Mouse (Mus musculus): ENCODE measurements at regions not wholly inside any gene's neighbourhood (a gene's known extent, or its start where the extent isn't known, plus 50 kb on each side); places are given as distances from the start of the nearest gene placed in this dataset.

DNA sequence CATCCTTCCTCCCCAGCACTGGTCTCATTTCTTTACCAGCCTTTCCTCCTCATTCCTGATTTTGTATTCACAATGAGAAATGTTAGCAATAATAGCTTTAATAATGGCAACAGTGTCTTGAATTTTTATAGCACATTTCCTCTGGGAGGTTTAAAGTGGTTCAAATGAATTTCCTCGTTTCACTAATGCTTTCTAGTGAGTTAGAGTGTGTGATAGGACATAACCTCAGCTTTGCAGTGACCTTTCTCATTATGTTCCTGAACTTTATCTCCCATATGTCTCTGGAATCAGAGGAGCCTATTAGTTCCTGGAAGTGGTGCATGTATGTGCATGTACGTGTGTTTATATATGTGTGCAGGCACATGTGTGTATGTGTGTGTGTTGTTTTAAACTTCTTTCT, 93.2 kb upstream of the 2610001J05Rik start:
- H3K27me3 ChIP-seq (ENCODE audit: insufficient read depth, low read length): no peaks in the 10 kb centered on the region
- 56% methylated on average over 2 of the region's 2 CpGs for WGBS
- H3K9ac ChIP-seq: no peak overlapping the region
- DNase-seq (no peak), ATAC-seq (ENCODE audit: insufficient read depth) (no peak)
- H3K4me1 ChIP-seq (ENCODE audit: insufficient read depth): no peaks in the 10 kb centered on the region
- no peak overlapping the region for H3K27ac ChIP-seq (ENCODE audit: low read depth)
- no peak overlapping the region for H3K4me3 ChIP-seq (ENCODE audit: low read depth, low read length)
- H3K4me2 ChIP-seq: no peak overlapping the region
- TF ChIP-seq CTCF (IDR thresholded peaks at IDR 0.05; ENCODE audit: low read depth): no peak
- H3K9me3 ChIP-seq (ENCODE audit: low read depth, low read length): no peaks in the 10 kb centered on the region
- H3K36me3 ChIP-seq (ENCODE audit: insufficient read depth): no peaks in the 10 kb centered on the region

DNA sequence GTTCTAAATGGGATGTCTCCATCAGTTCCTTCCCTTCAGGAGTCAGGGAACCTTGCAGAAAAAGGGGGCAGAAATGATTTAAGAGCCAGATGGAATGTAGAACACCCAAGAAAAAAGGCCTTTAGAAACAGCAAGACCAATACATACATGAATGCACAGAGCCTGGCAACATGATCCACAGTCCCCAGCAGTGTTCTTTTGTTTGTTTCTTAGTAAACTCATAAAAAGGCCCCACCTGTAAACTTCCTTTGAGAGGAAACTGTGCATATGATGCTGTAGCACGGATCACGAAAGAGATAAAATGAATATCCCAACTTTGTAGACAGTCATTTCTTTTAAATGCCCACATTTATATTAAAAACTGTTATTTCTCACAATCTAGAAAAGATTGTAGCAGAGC, 92.7 kb upstream of the 2610001J05Rik start:
- no peak overlapping the region for H3K27ac ChIP-seq (ENCODE audit: low read depth)
- no peak overlapping the region for H3K4me3 ChIP-seq (ENCODE audit: low read depth, low read length)
- no peak overlapping the region for H3K9ac ChIP-seq
- no peaks in the 10 kb centered on the region for H3K4me1 ChIP-seq (ENCODE audit: insufficient read depth)
- DNase-seq (no peak), ATAC-seq (ENCODE audit: insufficient read depth) (no peak)
- no peaks in the 10 kb centered on the region for H3K9me3 ChIP-seq (ENCODE audit: low read depth, low read length)
- H3K4me2 ChIP-seq: no peak overlapping the region
- H3K36me3 ChIP-seq (ENCODE audit: insufficient read depth): no peaks in the 10 kb centered on the region
- TF ChIP-seq CTCF (IDR thresholded peaks at IDR 0.05; ENCODE audit: low read depth): no peak
- no peaks in the 10 kb centered on the region for H3K27me3 ChIP-seq (ENCODE audit: insufficient read depth, low read length)
- WGBS: 85% methylated on average over 2 of the region's 2 CpGs

DNA sequence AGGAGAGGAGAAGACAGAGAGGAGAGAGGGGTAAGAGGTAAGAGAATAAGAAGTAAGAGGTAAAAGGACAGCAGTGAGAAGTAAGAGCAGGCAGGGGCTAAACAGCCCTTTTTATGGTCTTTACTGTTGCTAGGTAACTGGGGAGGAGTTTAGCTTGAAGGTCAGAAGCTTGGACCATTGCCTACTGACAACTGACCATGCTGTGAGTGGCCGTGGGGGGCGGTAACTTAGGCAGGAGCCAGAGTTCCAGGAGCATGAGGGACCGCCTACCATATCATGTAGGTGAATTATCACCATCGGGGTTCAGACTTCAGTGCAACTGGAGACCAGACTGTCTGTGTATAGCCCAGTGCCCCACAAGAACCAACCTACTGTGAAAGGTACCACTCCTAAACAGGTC, 78.3 kb upstream of the 2610001J05Rik start:
- no peak for TF ChIP-seq CTCF (IDR thresholded peaks at IDR 0.05; ENCODE audit: low read depth)
- Histone ChIP-seq H3K4me3 (ENCODE audit: low read depth, low read length) (no peak overlapping the region), H3K4me1 (ENCODE audit: insufficient read depth) (no peaks in the 10 kb centered on the region), H3K4me2 (no peak overlapping the region), H3K27ac (ENCODE audit: low read depth) (no peak overlapping the region), H3K9me3 (ENCODE audit: low read depth, low read length) (no peaks in the 10 kb centered on the region), H3K36me3 (ENCODE audit: insufficient read depth) (no peaks in the 10 kb centered on the region), H3K9ac (no peak overlapping the region), H3K27me3 (ENCODE audit: insufficient read depth, low read length) (no peaks in the 10 kb centered on the region)
- WGBS: 79% methylated on average over 4 of the region's 4 CpGs
- DNase-seq: no peak
- ATAC-seq (ENCODE audit: insufficient read depth): no peak

DNA sequence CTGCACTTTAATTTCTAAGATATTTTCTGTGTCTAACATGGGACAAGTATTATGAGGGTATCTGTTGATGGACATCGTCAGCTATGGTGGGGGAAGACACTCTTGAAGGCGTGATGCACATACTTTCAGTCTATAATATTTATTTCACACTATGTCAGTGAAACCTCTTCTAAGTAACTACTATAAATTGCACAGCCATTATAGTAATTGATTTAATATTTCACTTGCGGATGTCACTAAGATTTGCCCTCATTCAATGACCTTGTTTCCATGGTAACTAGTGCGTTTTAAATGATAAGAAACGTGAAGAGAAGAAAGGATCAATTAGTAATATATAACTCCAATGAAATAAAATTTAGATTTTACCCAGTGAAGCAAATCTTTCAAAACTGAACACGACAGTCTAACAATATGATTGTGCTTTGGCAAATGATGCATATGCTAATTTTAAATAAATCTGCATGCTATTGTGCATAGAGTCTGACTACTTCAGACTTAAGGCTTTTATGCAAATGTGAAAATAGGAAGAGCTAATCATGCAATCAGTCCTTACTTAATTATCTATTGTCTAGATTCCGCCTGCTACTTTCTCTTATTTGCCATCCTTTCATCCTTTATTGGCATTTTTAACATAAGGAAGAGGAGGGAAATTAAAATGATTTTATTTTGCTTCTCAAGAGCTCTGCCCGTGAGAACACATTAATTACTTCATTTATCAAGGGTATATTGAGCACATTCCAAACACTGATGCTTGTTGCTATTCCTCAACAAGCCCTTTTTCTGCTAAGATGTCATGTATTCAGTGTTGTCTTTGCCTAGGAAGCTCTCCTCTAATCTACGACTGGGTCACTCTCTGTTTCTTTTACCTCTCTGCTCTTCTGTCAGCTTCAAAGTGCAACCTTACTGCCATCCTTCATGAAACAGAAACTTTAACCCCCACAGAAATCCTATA, 49.8 kb upstream of the 2610001J05Rik start:
- H3K9me3 ChIP-seq (ENCODE audit: low read depth, low read length): no peaks in the 10 kb centered on the region

More for the DNA sequence above, 49.8 kb upstream of the 2610001J05Rik start:
- no peaks in the 10 kb centered on the region for H3K27me3 ChIP-seq (ENCODE audit: insufficient read depth, low read length)
- H3K27ac ChIP-seq (ENCODE audit: low read depth): no peak overlapping the region
- no peak overlapping the region for H3K4me3 ChIP-seq (ENCODE audit: low read depth, low read length)
- no peak for TF ChIP-seq CTCF (IDR thresholded peaks at IDR 0.05; ENCODE audit: low read depth)
- H3K36me3 ChIP-seq (ENCODE audit: insufficient read depth): no peaks in the 10 kb centered on the region
- H3K9ac ChIP-seq: no peak overlapping the region
- WGBS: 66% methylated on average over 9 of the region's 9 CpGs
- no peaks in the 10 kb centered on the region for H3K4me1 ChIP-seq (ENCODE audit: insufficient read depth)
- ATAC-seq (ENCODE audit: insufficient read depth): no peak
- no peak overlapping the region for H3K4me2 ChIP-seq
- DNase-seq: no peak
